Mouse (Mus musculus) liver, embryonic 13.5 days (tissue): ENCODE results near the gene Ndrg2. TPM values are rescaled to one million over a fixed set of nuclear protein-coding genes. Genes with fewer than 3 reads are reported as not detected.
"Not testable (repeated sequence)": the region's sequence is repeated elsewhere in the genome, so short reads cannot be mapped to it uniquely, and the experiment has no call there.

Experiments
- ATAC-seq: fragments of 200-750 bp; cut with Nextera tagmentation; 2 replicates; pipeline ENCODE4 v1.8.0; 2017; ENCODE audit warnings: low read depth, mild to moderate bottlenecking, moderate number of reproducible peaks, moderate library complexity
- DNase-seq: peaks from one replicate; pipeline ENCODE4 v3.0.0; 2022
- H3K27ac ChIP-seq: fragments of 300-500 bp; sonication (generic); 2 replicates; pipeline ENCODE4 v1.5.1; 2015; ENCODE audit warnings: moderate library complexity, mild to moderate bottlenecking, inconsistent platforms
- H3K27me3 ChIP-seq: fragments of 300-500 bp; sonication (generic); 2 replicates; pipeline ENCODE4 v1.6.1; 2015; ENCODE audit warnings: mild to moderate bottlenecking, inconsistent platforms
- H3K36me3 ChIP-seq: fragments of 300-500 bp; sonication (generic); 2 replicates; pipeline ENCODE4 v1.6.1; 2015; ENCODE audit warnings: mild to moderate bottlenecking, inconsistent platforms
- H3K4me1 ChIP-seq: fragments of 300-500 bp; sonication (generic); replicated peaks from 2 replicates; pipeline ENCODE4 v1.6.1; 2015; ENCODE audit warnings: inconsistent platforms
- H3K4me2 ChIP-seq: fragments of 300-500 bp; sonication (generic); 2 replicates; pipeline ENCODE4 v1.6.1; 2015; ENCODE audit warnings: inconsistent platforms, mild to moderate bottlenecking, moderate library complexity
- H3K4me3 ChIP-seq: fragments of 300-500 bp; sonication (generic); replicated peaks from 2 replicates; pipeline ENCODE4 v1.5.1; 2015; ENCODE audit warnings: mild to moderate bottlenecking, inconsistent platforms
- H3K9ac ChIP-seq: fragments of 300-500 bp; sonication (generic); 2 replicates; pipeline ENCODE4 v1.6.1; 2015; ENCODE audit warnings: mild to moderate bottlenecking, inconsistent platforms
- H3K9me3 ChIP-seq: fragments of 300-500 bp; sonication (generic); replicated peaks from 2 replicates; pipeline ENCODE4 v1.6.1; 2016; ENCODE audit warnings: inconsistent platforms
- WGBS: fragments of 180-500 bp; shearing (Covaris S2); methylation state at CpG from one replicate; pipeline ENCODE4 v1.1.7; 2015; ENCODE audit not compliant: insufficient replicate concordance; 5-methylcytosine and 5-hydroxymethylcytosine counted together
- polyA plus RNA-seq: library from polyadenylated mRNA; unstranded; fragments of >200 nt; fragmentation: Nextera tagmentation; extraction: Ambion mirVana; gene quantifications from 2 replicates; pipeline ENCODE4 v1.2.1, GENCODE M21; 2015

Gene Ndrg2
- polyA plus RNA-seq, 1 experiment from 2014 or later, result 16.1 TPM

DNA sequence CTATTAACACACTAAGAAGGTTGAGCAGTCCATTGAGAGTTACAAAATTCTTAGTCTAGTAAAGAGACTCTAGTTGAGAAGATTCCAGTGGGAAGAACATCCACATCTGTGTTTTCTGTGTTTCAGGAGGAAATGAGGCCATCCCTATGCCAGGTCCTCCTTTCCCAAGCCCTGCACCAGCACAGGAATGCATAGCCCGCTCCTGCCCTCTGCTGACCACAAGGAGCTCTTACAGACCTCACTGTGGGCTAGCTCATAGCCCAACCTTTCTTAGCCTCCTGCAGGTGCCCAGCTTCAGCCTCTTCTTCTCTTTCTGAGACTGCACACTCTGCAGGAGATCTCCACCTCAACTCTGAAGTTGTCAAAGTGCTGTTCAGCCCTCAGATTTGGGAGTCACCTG lies 50.4 kb downstream of the Ndrg2 start:
- H3K9me3 ChIP-seq, H3K36me3 ChIP-seq, H3K9ac ChIP-seq, H3K4me3 ChIP-seq, H3K4me1 ChIP-seq, DNase-seq, H3K27me3 ChIP-seq, H3K4me2 ChIP-seq, H3K27ac ChIP-seq, ATAC-seq: not testable (repeated sequence)
- WGBS, result 5% methylated on average over 1 of the region's 1 CpGs

DNA sequence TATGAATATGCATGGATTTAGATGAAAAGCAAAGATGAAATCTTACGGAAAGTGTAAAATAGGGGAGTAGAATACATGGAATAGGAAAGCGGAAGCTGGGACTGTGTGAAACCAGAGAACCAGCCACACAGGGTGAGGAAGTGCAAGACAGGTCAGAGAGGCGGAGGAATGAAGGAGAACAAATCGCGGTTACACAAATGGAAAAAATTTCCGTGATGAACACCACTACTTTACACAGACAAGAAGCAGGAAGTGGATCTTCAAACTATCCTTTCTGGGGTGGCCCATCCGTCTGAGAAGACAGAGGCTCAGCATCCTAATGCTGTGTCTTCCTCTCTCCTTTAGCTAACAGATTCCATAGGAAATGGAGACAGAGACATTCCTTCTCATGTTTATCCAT lies 58.7 kb downstream of the Ndrg2 start:
- H3K4me2 ChIP-seq, H3K4me1 ChIP-seq, H3K9ac ChIP-seq, H3K4me3 ChIP-seq, H3K36me3 ChIP-seq, ATAC-seq, H3K9me3 ChIP-seq, DNase-seq, H3K27ac ChIP-seq, H3K27me3 ChIP-seq: not testable (repeated sequence)
- WGBS, result 52% methylated on average over 7 of the region's 7 CpGs

Other genes starting within 250 kb of the Ndrg2 start
- gene Gm17079, start 218.7 kb downstream of the Ndrg2 start, polyA plus RNA-seq, result not detected in 2 replicates
- gene Gm5800, start 197.0 kb downstream of the Ndrg2 start, polyA plus RNA-seq, result not detected in 2 replicates
- not detected in 2 replicates for gene Ang4, start 140.6 kb downstream of the Ndrg2 start, polyA plus RNA-seq
- not detected in 2 replicates for gene AY358078, start 114.1 kb downstream of the Ndrg2 start, polyA plus RNA-seq
- 9.8 and 10.1 TPM in 2 replicates for gene Ear6, start 60.5 kb downstream of the Ndrg2 start, polyA plus RNA-seq
- 16.6 and 19.8 TPM in 2 replicates for gene Mettl17, start 29.3 kb downstream of the Ndrg2 start, polyA plus RNA-seq
- gene Slc39a2, start 21.3 kb downstream of the Ndrg2 start, polyA plus RNA-seq, result 0.05 and 0.08 TPM in 2 replicates
- gene Tppp2, start 4.3 kb upstream of the Ndrg2 start, polyA plus RNA-seq, result not detected in 2 replicates
- gene Rnase13, start 8.6 kb upstream of the Ndrg2 start, polyA plus RNA-seq, result not detected in 2 replicates
- gene Arhgef40, start 70.6 kb upstream of the Ndrg2 start, polyA plus RNA-seq, result 16.5 and 19.7 TPM in 2 replicates
- 0.09 and 0.20 TPM in 2 replicates for gene Tmem253, start 101.5 kb upstream of the Ndrg2 start, polyA plus RNA-seq
- gene Zfp219, start 106.6 kb upstream of the Ndrg2 start, polyA plus RNA-seq, result 10.1 and 10.5 TPM in 2 replicates
- not detected in 2 replicates for gene Olfr221, start 128.3 kb upstream of the Ndrg2 start, polyA plus RNA-seq
- 388 and 457 TPM in 2 replicates for gene Hnrnpc, start 189.9 kb upstream of the Ndrg2 start, polyA plus RNA-seq
- gene Rpgrip1, start 196.5 kb upstream of the Ndrg2 start, polyA plus RNA-seq, result 63.8 and 64.0 TPM in 2 replicates